Comparison of ENCODE assay signal across 8 mouse cellular contexts in the genomic region with DNA sequence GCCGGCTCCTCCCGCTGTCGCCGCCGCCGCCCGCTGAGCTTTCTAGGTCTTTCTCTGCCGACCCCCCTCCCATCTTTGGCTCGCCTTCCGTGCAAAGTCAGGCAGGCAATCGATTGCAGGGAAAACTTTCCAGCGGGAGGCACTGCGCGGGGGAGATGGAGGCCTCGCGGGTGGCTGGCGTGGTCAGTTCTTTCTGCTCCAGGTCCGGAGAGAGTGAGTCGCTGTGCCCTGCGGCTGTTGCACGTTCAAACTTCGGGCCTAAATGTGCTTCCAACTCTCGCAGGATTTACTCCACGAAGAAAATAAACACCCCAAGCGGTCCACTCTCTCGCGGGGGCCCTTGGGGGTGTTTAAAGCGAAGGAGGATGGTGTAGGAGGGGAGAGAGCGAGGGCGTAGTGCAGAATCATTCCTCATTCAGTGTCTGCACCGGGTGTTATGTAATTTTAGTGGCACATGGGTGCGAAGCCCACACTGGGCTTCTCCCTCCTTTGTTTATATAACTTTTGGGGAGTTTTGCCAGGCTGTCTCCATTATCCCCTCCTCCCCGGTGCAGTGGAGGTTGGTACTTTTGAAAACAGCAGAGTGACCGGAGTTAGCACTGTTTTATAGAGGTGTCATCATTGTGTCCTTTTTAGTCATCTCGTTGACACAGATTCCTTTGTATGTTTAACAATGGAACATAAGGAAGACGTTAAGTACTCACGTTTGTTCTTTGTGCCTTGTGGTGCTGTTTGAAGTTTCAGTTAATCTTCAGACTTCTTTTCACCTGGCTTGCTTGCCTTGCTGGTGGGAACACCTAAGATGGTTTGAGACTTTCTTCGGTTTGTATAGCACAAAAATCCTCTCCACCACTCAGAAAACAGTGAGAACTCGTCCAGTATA. TPM values are rescaled to one million over a fixed set of nuclear protein-coding genes. Genes with fewer than 3 reads are reported as not detected.
DNase-seq lines count a peak whose midpoint lies in the region; ATAC-seq and TF ChIP-seq lines count a peak whose summit lies in the region.

No protein-coding gene starts in this region.

- TF ChIP-seq EP300 in lung, postnatal 0 days (IDR thresholded peaks at IDR 0.05) = no peak

- H3K36me3 ChIP-seq in forebrain, embryonic 13.5 days (ENCODE audit: poor library complexity, severe bottlenecking) = no peaks in the 10 kb centered on the region
- no peaks in the 10 kb centered on the region for H3K36me3 ChIP-seq in lung, postnatal 0 days (ENCODE audit: insufficient read depth, low read length)
- no peaks in the 10 kb centered on the region for H3K36me3 ChIP-seq in small intestine, adult 2 months (ENCODE audit: control insufficient read depth, insufficient read depth, low read length)

- TF ChIP-seq POLR2A in small intestine, adult 2 months (IDR thresholded peaks at IDR 0.05; ENCODE audit: low read depth, low read length) = peak; percentile 25; the same call in 1 of the 2 replicates

- H3K4me3 ChIP-seq in forebrain, embryonic 13.5 days = peak overlapping the region; percentile 75
- peak overlapping the region; percentile 93 for H3K4me3 ChIP-seq in layer of hippocampus, adult 2 months
- H3K4me3 ChIP-seq in lung, postnatal 0 days (ENCODE audit: low read depth, low read length) = peak overlapping the region; percentile 64
- H3K4me3 ChIP-seq in small intestine, adult 2 months (ENCODE audit: low read depth, low read length) = peak overlapping the region; percentile 95

- WGBS in forebrain, embryonic 13.5 days = under 1% methylated on average over 39 of the region's 39 CpGs
- 2% methylated on average over 38 of the region's 39 CpGs for WGBS in lung, postnatal 0 days
- under 1% methylated on average over 39 of the region's 39 CpGs for WGBS in small intestine, adult 2 months

- H3K9me3 ChIP-seq in forebrain, embryonic 13.5 days (replicated peaks) = no peaks in the 10 kb centered on the region
- no peaks in the 10 kb centered on the region for H3K9me3 ChIP-seq in lung, postnatal 0 days (ENCODE audit: low read length)

- H3K9ac ChIP-seq in forebrain, embryonic 13.5 days = peak overlapping the region; percentile 74
- peak overlapping the region; percentile 63 for H3K9ac ChIP-seq in lung, postnatal 0 days (replicated peaks; ENCODE audit: low read depth)

- H3K4me2 ChIP-seq in forebrain, embryonic 13.5 days = peak overlapping the region; percentile 100
- H3K4me2 ChIP-seq in lung, postnatal 0 days (replicated peaks; ENCODE audit: low read depth, low read length) = peak overlapping the region; percentile 95

- no peak overlapping the region for H3K27ac ChIP-seq in forebrain, embryonic 13.5 days
- peak overlapping the region; percentile 95 for H3K27ac ChIP-seq in layer of hippocampus, adult 2 months
- peak overlapping the region; percentile 90 for H3K27ac ChIP-seq in lung, postnatal 0 days (ENCODE audit: low read length)
- H3K27ac ChIP-seq in small intestine, adult 2 months (ENCODE audit: insufficient read depth, low read depth, low read length) = peak overlapping the region; percentile 68

- peak; percentile 76 for DNase-seq in cerebellum, adult 11-12 months
- no peak for DNase-seq in cerebellum, adult 11 months
- peak; percentile 55 for DNase-seq in ZHBTc4 (ENCODE audit: low read depth, low spot score)
- peak; percentile 57 to 65 for DNase-seq in heart, postnatal 10 days
- peak; percentile 31 to 46 for DNase-seq in layer of hippocampus, adult 2 months (ENCODE audit: low spot score in 2 of 2)
- peak; percentile 27 for DNase-seq in lung, postnatal 0 days (ENCODE audit: low spot score)

- no peak for TF ChIP-seq CTCF in layer of hippocampus, adult 2 months (conservative IDR thresholded peaks at IDR 0.05)
- peak; percentile 23; the same call in 1 of the 2 replicates for TF ChIP-seq CTCF in lung, postnatal 0 days (IDR thresholded peaks at IDR 0.05)
- no peak for TF ChIP-seq CTCF in small intestine, adult 2 months (IDR thresholded peaks at IDR 0.05; ENCODE audit: extremely low read depth, insufficient read length, insufficient replicate concordance, low read depth, low read length)

- no peak for ATAC-seq in forebrain, embryonic 13.5 days
- ATAC-seq in lung, postnatal 0 days = no peak

- peaks cover 34% of the 10 kb centered on the region for H3K4me1 ChIP-seq in forebrain, embryonic 13.5 days
- H3K4me1 ChIP-seq in lung, postnatal 0 days (ENCODE audit: insufficient read depth, low read depth, low read length) = peaks cover 12% of the 10 kb centered on the region; the same call in 1 of the 2 replicates
- H3K4me1 ChIP-seq in small intestine, adult 2 months (ENCODE audit: control insufficient read depth, insufficient read depth, insufficient read length, low read length) = peaks cover 3% of the 10 kb centered on the region; the same call in 1 of the 2 replicates

- intact Hi-C loops in heart, postnatal 10 days (cut with DNase I) = loop anchor here (2.0 to 5.0 kb wide), 3 partner anchors 31 to 825 kb away; no protein-coding TSS in a partner anchor

- H3K27me3 ChIP-seq in forebrain, embryonic 13.5 days = peaks cover 30% of the 10 kb centered on the region
- no peaks in the 10 kb centered on the region for H3K27me3 ChIP-seq in lung, postnatal 0 days (replicated peaks; ENCODE audit: insufficient read depth, low read length)
- no peaks in the 10 kb centered on the region for H3K27me3 ChIP-seq in small intestine, adult 2 months (ENCODE audit: control insufficient read depth, insufficient read depth, low read length)

RNA-seq across cellular contexts. Expression of a gene that starts 2.9 kb away (rescaled TPM):
- 83.4 and 84.5 TPM in 2 replicates for polyA plus RNA-seq in forebrain, embryonic 13.5 days (2015; fragmentation: Nextera tagmentation; extraction: Ambion mirVana)
- 10 to 100 TPM; 69.6 to 70.0 TPM for total RNA-seq in heart, postnatal 10 days (2021)
- total RNA-seq in layer of hippocampus, adult 2 months (2021) = 100 to 1,000 TPM; 204 to 221 TPM
- 46.3 and 69.8 TPM in 2 replicates for polyA plus RNA-seq in lung, postnatal 0 days (2015; fragmentation: Nextera tagmentation; extraction: Ambion mirVana)
- 6.4 and 14.2 TPM in 2 replicates for polyA plus RNA-seq in small intestine, adult 2 months (2012; rRNA removed)
